Mouse (Mus musculus): ENCODE data around the gene Gm2a. TPM values are rescaled to one million over a fixed set of nuclear protein-coding genes. Genes with fewer than 3 reads are reported as not detected.

Gm2a gene
- polyA plus RNA-seq, 1 experiment from 2014 or later: 38.9 TPM

- H3K9ac ChIP-seq: no peak overlapping the region
- H3K9me3 ChIP-seq: no peaks in the 10 kb centered on the region
- no peak overlapping the region for H3K4me3 ChIP-seq
- no peaks in the 10 kb centered on the region for H3K36me3 ChIP-seq
- no peak for ATAC-seq (ENCODE audit: insufficient number of reproducible peaks, low FRiP score, low TSS enrichment, low read depth)
- WGBS: 86% methylated on average over 5 of the region's 5 CpGs
- H3K27ac ChIP-seq: no peak overlapping the region
- H3K27me3 ChIP-seq: no peaks in the 10 kb centered on the region
- no peak overlapping the region for H3K4me2 ChIP-seq
- H3K4me1 ChIP-seq: no peaks in the 10 kb centered on the region
Observed at GRCm38 (mm10) chr11:55134871-55135270, 37.0 kb downstream of the Gm2a start.

- Histone ChIP-seq H3K9ac (no peak overlapping the region), H3K27ac (no peak overlapping the region), H3K9me3 (no peaks in the 10 kb centered on the region), H3K27me3 (no peaks in the 10 kb centered on the region), H3K4me2 (no peak overlapping the region), H3K4me1 (no peaks in the 10 kb centered on the region), H3K36me3 (no peaks in the 10 kb centered on the region), H3K4me3 (no peak overlapping the region)
- 79% methylated on average over 15 of the region's 15 CpGs for WGBS
- ATAC-seq (ENCODE audit: insufficient number of reproducible peaks, low FRiP score, low TSS enrichment, low read depth): no peak
Observed at GRCm38 (mm10) chr11:55136770-55137547, 39.0 kb downstream of the Gm2a start.

DNA sequence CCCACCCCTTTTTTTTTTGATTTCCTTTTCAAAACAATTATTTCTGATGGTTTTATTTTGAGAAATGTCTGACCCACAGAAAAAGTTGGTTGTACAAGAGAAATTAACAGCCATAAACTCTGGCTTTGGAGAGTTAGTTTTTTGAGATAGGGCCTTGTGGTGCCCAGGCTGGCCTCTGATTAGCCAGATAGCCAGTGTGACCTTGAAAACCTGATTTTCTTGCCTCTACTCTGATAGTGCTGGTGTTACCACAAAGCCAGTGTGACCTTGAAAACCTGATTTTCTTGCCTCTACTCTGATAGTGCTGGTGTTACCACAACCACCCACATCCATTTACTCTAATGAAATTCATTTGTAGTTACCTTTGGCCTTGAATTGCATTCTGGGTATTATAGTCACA, 39.7 kb downstream of the Gm2a start:
- Histone ChIP-seq H3K27ac (no peak overlapping the region), H3K9ac (no peak overlapping the region), H3K9me3 (no peaks in the 10 kb centered on the region), H3K4me2 (no peak overlapping the region), H3K4me1 (no peaks in the 10 kb centered on the region), H3K4me3 (no peak overlapping the region), H3K27me3 (no peaks in the 10 kb centered on the region), H3K36me3 (no peaks in the 10 kb centered on the region)
- ATAC-seq (ENCODE audit: insufficient number of reproducible peaks, low FRiP score, low TSS enrichment, low read depth): no peak

- ATAC-seq (ENCODE audit: insufficient number of reproducible peaks, low FRiP score, low TSS enrichment, low read depth): no peak
- no peak overlapping the region for H3K9ac ChIP-seq
- no peaks in the 10 kb centered on the region for H3K9me3 ChIP-seq
- H3K27ac ChIP-seq: no peak overlapping the region
- no peaks in the 10 kb centered on the region for H3K36me3 ChIP-seq
- 84% methylated on average over 4 of the region's 4 CpGs for WGBS
- H3K4me2 ChIP-seq: no peak overlapping the region
- H3K27me3 ChIP-seq: no peaks in the 10 kb centered on the region
- H3K4me1 ChIP-seq: no peaks in the 10 kb centered on the region
- H3K4me3 ChIP-seq: no peak overlapping the region
Observed at GRCm38 (mm10) chr11:55141502-55141901, 43.6 kb downstream of the Gm2a start.

DNA sequence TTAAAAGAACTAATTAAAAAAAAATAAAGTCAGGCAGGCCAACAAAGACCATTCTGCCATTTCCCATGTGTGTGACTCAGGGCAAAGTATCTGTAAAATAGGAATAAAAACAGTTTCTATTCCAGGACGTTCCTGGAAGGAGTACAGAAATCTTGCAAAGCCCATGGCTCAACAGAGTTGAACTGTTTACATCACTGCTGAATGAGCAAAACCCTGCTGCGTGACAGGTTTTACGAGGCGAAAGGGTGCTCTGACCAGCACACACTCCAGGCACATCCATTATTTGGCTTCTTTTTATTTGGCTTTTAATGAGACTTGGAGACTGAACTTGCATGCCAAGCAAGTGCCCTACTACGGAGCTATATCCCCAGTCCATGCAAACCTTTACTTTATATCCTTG, 46.1 kb downstream of the Gm2a start:
- ATAC-seq (ENCODE audit: insufficient number of reproducible peaks, low FRiP score, low TSS enrichment, low read depth): peak; percentile 54; the same call in 1 of the 2 replicates

DNA sequence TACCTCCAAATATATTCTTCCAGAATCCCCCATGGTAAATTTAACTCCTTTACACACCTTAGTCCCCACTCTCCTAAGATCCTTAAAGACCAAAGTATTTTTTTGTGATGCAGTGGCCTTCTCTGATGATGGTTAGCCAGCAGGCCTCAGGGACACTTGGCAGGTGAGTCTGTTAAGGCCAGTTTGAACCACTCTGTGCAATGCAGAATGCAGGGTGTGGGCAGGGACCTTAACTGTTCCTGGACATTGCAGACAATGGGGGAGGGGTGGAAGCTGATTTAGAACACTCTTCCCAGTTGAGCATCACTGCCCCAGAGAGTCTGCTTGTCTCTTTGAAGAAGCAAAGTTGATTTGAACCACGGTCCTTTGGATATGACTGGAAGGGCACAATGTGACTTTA, 48.9 kb downstream of the Gm2a start:
- Histone ChIP-seq H3K9ac (no peak overlapping the region), H3K27me3 (no peaks in the 10 kb centered on the region), H3K9me3 (no peaks in the 10 kb centered on the region), H3K4me2 (no peak overlapping the region), H3K4me3 (no peak overlapping the region), H3K36me3 (no peaks in the 10 kb centered on the region), H3K27ac (no peak overlapping the region), H3K4me1 (no peaks in the 10 kb centered on the region)
- WGBS: 79% methylated on average over 1 of the region's 1 CpGs
- no peak for ATAC-seq (ENCODE audit: insufficient number of reproducible peaks, low FRiP score, low TSS enrichment, low read depth)

More for the DNA sequence above, 46.1 kb downstream of the Gm2a start:
- Histone ChIP-seq H3K27me3 (no peaks in the 10 kb centered on the region), H3K4me3 (no peak overlapping the region), H3K9me3 (no peaks in the 10 kb centered on the region), H3K9ac (no peak overlapping the region), H3K4me1 (no peaks in the 10 kb centered on the region), H3K4me2 (no peak overlapping the region), H3K36me3 (no peaks in the 10 kb centered on the region), H3K27ac (no peak overlapping the region)
- 41% methylated on average over 5 of the region's 5 CpGs for WGBS

DNA sequence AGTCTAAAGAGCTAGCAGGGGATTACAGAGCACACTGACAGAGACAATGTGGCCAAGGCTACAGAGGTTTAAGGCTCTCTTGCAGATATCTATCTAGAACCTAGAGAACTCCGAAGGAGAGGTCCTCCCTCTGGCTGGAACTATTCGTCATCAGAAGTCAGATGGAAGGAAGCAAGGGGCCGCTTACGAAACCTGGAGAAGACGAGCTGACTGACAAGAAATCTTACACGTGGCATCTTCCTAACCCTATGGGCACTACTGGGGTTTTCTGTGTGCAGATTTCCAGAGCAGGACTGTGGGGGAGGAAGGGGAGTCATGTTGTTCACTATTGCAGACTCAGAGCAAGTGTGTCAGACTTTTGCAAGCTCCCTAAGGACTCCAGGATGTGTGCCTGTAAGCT, 49.5 kb downstream of the Gm2a start:
- ATAC-seq (ENCODE audit: insufficient number of reproducible peaks, low FRiP score, low TSS enrichment, low read depth): no peak
- Histone ChIP-seq H3K4me1 (no peaks in the 10 kb centered on the region), H3K4me3 (no peak overlapping the region), H3K27ac (no peak overlapping the region), H3K27me3 (no peaks in the 10 kb centered on the region), H3K9me3 (no peaks in the 10 kb centered on the region), H3K36me3 (no peaks in the 10 kb centered on the region), H3K4me2 (no peak overlapping the region), H3K9ac (no peak overlapping the region)
- 60% methylated on average over 6 of the region's 6 CpGs for WGBS

- Histone ChIP-seq H3K9me3 (no peaks in the 10 kb centered on the region), H3K36me3 (no peaks in the 10 kb centered on the region), H3K9ac (no peak overlapping the region), H3K4me2 (no peak overlapping the region), H3K27me3 (no peaks in the 10 kb centered on the region), H3K27ac (no peak overlapping the region), H3K4me1 (no peaks in the 10 kb centered on the region), H3K4me3 (no peak overlapping the region)
- WGBS: 72% methylated on average over 4 of the region's 4 CpGs
- ATAC-seq (ENCODE audit: insufficient number of reproducible peaks, low FRiP score, low TSS enrichment, low read depth): no peak
Observed at GRCm38 (mm10) chr11:55148461-55148860, 50.5 kb downstream of the Gm2a start.

- no peak within 1 kb of the TSS for H3K4me3 ChIP-seq
- no peak for ATAC-seq (ENCODE audit: insufficient number of reproducible peaks, low FRiP score, low TSS enrichment, low read depth)
- no peak within 1 kb of the TSS for H3K9ac ChIP-seq
- H3K9me3 ChIP-seq: no peaks in the 10 kb centered on the region; the same call in 1 of the 2 replicates
- H3K4me1 ChIP-seq: no peaks in the 10 kb centered on the region
- no peak within 1 kb of the TSS for H3K4me2 ChIP-seq
- no peaks in the 10 kb centered on the region for H3K36me3 ChIP-seq
- no peaks in the 10 kb centered on the region for H3K27me3 ChIP-seq
- no peak within 1 kb of the TSS for H3K27ac ChIP-seq
- 73% methylated on average over 3 of the region's 3 CpGs for WGBS
Observed at GRCm38 (mm10) chr11:55151608-55152007, 53.7 kb downstream of the Gm2a start, which contains the start of gene Slc36a3. Slc36a3 (minus strand) TSS chr11:55151708.

DNA sequence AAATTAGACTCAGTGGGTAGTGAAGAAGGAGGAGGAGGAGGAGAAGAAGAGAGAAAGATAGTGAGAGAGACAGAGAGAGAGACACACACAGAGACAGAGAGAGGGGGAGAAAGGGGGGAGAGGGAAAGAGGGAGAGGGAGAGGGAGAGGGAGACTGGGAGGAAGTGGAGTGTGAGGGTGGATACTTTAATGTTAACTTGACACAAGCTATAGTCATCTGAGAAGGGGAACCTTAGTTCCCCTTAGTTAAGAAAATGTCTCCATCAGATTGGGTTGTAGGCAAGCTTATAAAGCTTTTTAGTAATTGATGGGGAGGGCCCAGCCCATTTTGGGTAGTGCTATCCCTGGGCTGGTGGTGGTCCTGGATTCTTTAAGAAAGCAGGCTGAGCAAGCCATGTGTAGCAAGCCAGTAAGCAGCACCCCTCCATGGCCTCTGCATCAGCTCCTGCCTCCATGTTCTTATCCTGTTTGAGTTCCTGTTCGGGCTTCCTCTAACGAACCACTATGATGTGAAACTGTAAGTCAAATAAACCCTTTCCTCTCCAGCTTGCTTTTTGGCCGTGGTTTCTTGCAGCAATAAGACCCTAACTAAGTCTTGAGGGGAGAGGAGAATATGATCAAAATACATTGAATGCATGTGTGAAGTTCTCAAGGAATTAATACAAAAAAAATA, 56.6 kb downstream of the Gm2a start:
- H3K9ac ChIP-seq: no peak overlapping the region
- no peaks in the 10 kb centered on the region for H3K36me3 ChIP-seq
- no peaks in the 10 kb centered on the region; the same call in 1 of the 2 replicates for H3K9me3 ChIP-seq
- H3K27ac ChIP-seq: no peak overlapping the region
- no peaks in the 10 kb centered on the region for H3K27me3 ChIP-seq
- H3K4me3 ChIP-seq: no peak overlapping the region
- no peak for ATAC-seq (ENCODE audit: insufficient number of reproducible peaks, low FRiP score, low TSS enrichment, low read depth)
- 42% methylated on average over 3 of the region's 3 CpGs for WGBS
- no peak overlapping the region for H3K4me2 ChIP-seq
- H3K4me1 ChIP-seq: no peaks in the 10 kb centered on the region

DNA sequence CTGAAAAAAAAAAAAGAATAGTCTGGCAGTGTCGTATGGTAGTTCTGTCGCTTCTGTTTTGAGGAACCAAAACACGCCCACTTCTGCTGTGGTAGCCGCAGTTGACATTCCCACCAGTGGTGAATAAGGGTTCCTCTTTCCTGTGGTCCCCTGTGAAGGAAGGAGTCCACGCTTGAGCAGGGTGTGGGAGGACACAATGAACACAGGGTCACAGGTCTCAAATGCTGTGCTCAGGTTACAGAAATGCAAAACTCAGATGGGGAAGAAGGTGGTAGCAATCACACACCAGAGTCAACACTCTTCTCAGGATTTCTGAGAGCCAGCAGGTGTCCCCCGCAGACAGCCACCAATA, 57.1 kb downstream of the Gm2a start:
- Histone ChIP-seq H3K36me3 (no peaks in the 10 kb centered on the region), H3K4me3 (no peak overlapping the region), H3K9me3 (no peaks in the 10 kb centered on the region; the same call in 1 of the 2 replicates), H3K4me2 (no peak overlapping the region), H3K9ac (no peak overlapping the region), H3K27me3 (no peaks in the 10 kb centered on the region), H3K27ac (no peak overlapping the region), H3K4me1 (no peaks in the 10 kb centered on the region)
- WGBS: 69% methylated on average over 6 of the region's 6 CpGs
- ATAC-seq (ENCODE audit: insufficient number of reproducible peaks, low FRiP score, low TSS enrichment, low read depth): no peak

GRCm38 (mm10) chr11:55158785-55159359, 61.0 kb downstream of the Gm2a start:
- no peak for ATAC-seq (ENCODE audit: insufficient number of reproducible peaks, low FRiP score, low TSS enrichment, low read depth)
- H3K27me3 ChIP-seq: no peaks in the 10 kb centered on the region

More at GRCm38 (mm10) chr11:55158785-55159359, 61.0 kb downstream of the Gm2a start:
- Histone ChIP-seq H3K36me3 (no peaks in the 10 kb centered on the region), H3K4me2 (no peak overlapping the region), H3K9ac (no peak overlapping the region), H3K4me3 (no peak overlapping the region), H3K4me1 (no peaks in the 10 kb centered on the region), H3K9me3 (no peaks in the 10 kb centered on the region; the same call in 1 of the 2 replicates), H3K27ac (no peak overlapping the region)
- WGBS: 55% methylated on average over 13 of the region's 13 CpGs
